Mouse (Mus musculus): ENCODE measurements around the gene Gprc5a.
A peak's percentile ranks its signal among the peaks of the same experiment; 100 is the strongest.

Gene Gprc5a

GRCm38 (mm10) chr6:135074405-135074947 is 9.0 kb downstream of the Gprc5a start:
- DNase-seq (ENCODE audit: low spot score in 2 of 2) = no peak

- no peak for DNase-seq (ENCODE audit: low spot score in 2 of 2)
Observed at GRCm38 (mm10) chr6:135076202-135076601, 10.8 kb downstream of the Gprc5a start.

GRCm38 (mm10) chr6:135078420-135078819 is 13.0 kb downstream of the Gprc5a start:
- no peak for DNase-seq (ENCODE audit: low spot score in 2 of 2)

- no peak for DNase-seq (ENCODE audit: low spot score in 2 of 2)
Observed at GRCm38 (mm10) chr6:135083991-135084502, 18.6 kb downstream of the Gprc5a start.

- no peak for DNase-seq (ENCODE audit: low spot score in 2 of 2)
Observed at GRCm38 (mm10) chr6:135085703-135086102, 20.3 kb downstream of the Gprc5a start.

GRCm38 (mm10) chr6:135087721-135088451 is 22.4 kb downstream of the Gprc5a start:
- peak; percentile 58 to 82 for DNase-seq (ENCODE audit: low spot score in 2 of 2)

GRCm38 (mm10) chr6:135089786-135090185 is 24.3 kb downstream of the Gprc5a start:
- no peak for DNase-seq (ENCODE audit: low spot score in 2 of 2)

GRCm38 (mm10) chr6:135090661-135091060 is 25.2 kb downstream of the Gprc5a start:
- no peak for DNase-seq (ENCODE audit: low spot score in 2 of 2)

- no peak for DNase-seq (ENCODE audit: low spot score in 2 of 2)
Observed at GRCm38 (mm10) chr6:135092798-135093470, 27.5 kb downstream of the Gprc5a start.

GRCm38 (mm10) chr6:135100787-135101472 is 35.5 kb downstream of the Gprc5a start:
- DNase-seq (ENCODE audit: low spot score in 2 of 2) = no peak

GRCm38 (mm10) chr6:135102736-135103303 is 37.4 kb downstream of the Gprc5a start:
- no peak for DNase-seq (ENCODE audit: low spot score in 2 of 2)

GRCm38 (mm10) chr6:135107014-135107413 is 41.6 kb downstream of the Gprc5a start:
- no peak for DNase-seq (ENCODE audit: low spot score in 2 of 2)

- DNase-seq (ENCODE audit: low spot score in 2 of 2) = no peak
Observed at GRCm38 (mm10) chr6:135112411-135113113, 47.1 kb downstream of the Gprc5a start.

- DNase-seq (ENCODE audit: low spot score in 2 of 2) = no peak
Observed at GRCm38 (mm10) chr6:135113114-135113436, 47.6 kb downstream of the Gprc5a start.

GRCm38 (mm10) chr6:135116479-135116878 is 51.0 kb downstream of the Gprc5a start:
- no peak for DNase-seq (ENCODE audit: low spot score in 2 of 2)

GRCm38 (mm10) chr6:135118183-135118582 is 52.7 kb downstream of the Gprc5a start, which contains the start of gene Gprc5d:
Gprc5d (minus strand) TSS chr6:135118283.
- DNase-seq (ENCODE audit: low spot score in 2 of 2) = no peak

- DNase-seq (ENCODE audit: low spot score in 2 of 2) = no peak
Observed at GRCm38 (mm10) chr6:135124755-135125380, 59.4 kb downstream of the Gprc5a start.

GRCm38 (mm10) chr6:135133086-135133485 is 67.6 kb downstream of the Gprc5a start:
- DNase-seq (ENCODE audit: low spot score in 2 of 2) = no peak

- no peak for DNase-seq (ENCODE audit: low spot score in 2 of 2)
Observed at GRCm38 (mm10) chr6:135133486-135133885, 68.0 kb downstream of the Gprc5a start.
